Mouse (Mus musculus) liver, adult (tissue): ENCODE measurements around the gene Ssh1.
A peak's percentile ranks its signal among the peaks of the same experiment; 100 is the strongest.

Experiments used
- GATA4 ChIP-seq: IDR thresholded peaks from 2 replicates; pipeline ENCODE4 v1.6.1; 2014; ENCODE audit warnings: mild to moderate bottlenecking, low read length; ENCODE audit not compliant: insufficient replicate concordance

The Ssh1 gene

GRCm38 (mm10) chr5:113904987-113905386 lies 88.7 kb downstream of the Ssh1 start:
- no peak for TF ChIP-seq GATA4

- no peak for TF ChIP-seq GATA4
Measured at GRCm38 (mm10) chr5:113902983-113903382, 90.7 kb downstream of the Ssh1 start.

- TF ChIP-seq GATA4: no peak
Measured at GRCm38 (mm10) chr5:113902017-113902416, 91.7 kb downstream of the Ssh1 start.

- no peak for TF ChIP-seq GATA4
Measured at GRCm38 (mm10) chr5:113901074-113901571, 92.6 kb downstream of the Ssh1 start.

GRCm38 (mm10) chr5:113899543-113899942 lies 94.2 kb downstream of the Ssh1 start:
- TF ChIP-seq GATA4: no peak

- TF ChIP-seq GATA4: peak; percentile 61; the same call in 1 of the 2 replicates
Measured at GRCm38 (mm10) chr5:113892005-113892404, 101.7 kb downstream of the Ssh1 start.

GRCm38 (mm10) chr5:113890874-113891273 lies 102.8 kb downstream of the Ssh1 start:
- peak; percentile 6; the same call in 1 of the 2 replicates for TF ChIP-seq GATA4

GRCm38 (mm10) chr5:113889912-113890311 lies 103.8 kb downstream of the Ssh1 start:
- no peak for TF ChIP-seq GATA4

GRCm38 (mm10) chr5:113889181-113889906 lies 104.3 kb downstream of the Ssh1 start:
- TF ChIP-seq GATA4: no peak

GRCm38 (mm10) chr5:113888186-113888795 lies 105.4 kb downstream of the Ssh1 start:
- no peak for TF ChIP-seq GATA4

GRCm38 (mm10) chr5:113887132-113887531 lies 106.6 kb downstream of the Ssh1 start:
- TF ChIP-seq GATA4: no peak
